Mouse (Mus musculus): ENCODE data around the gene Tmc6. TPM values are rescaled to one million over a fixed set of nuclear protein-coding genes. Genes with fewer than 3 reads are reported as not detected.

The Tmc6 gene
- polyA plus RNA-seq, 1 experiment: 4.3 TPM

DNA sequence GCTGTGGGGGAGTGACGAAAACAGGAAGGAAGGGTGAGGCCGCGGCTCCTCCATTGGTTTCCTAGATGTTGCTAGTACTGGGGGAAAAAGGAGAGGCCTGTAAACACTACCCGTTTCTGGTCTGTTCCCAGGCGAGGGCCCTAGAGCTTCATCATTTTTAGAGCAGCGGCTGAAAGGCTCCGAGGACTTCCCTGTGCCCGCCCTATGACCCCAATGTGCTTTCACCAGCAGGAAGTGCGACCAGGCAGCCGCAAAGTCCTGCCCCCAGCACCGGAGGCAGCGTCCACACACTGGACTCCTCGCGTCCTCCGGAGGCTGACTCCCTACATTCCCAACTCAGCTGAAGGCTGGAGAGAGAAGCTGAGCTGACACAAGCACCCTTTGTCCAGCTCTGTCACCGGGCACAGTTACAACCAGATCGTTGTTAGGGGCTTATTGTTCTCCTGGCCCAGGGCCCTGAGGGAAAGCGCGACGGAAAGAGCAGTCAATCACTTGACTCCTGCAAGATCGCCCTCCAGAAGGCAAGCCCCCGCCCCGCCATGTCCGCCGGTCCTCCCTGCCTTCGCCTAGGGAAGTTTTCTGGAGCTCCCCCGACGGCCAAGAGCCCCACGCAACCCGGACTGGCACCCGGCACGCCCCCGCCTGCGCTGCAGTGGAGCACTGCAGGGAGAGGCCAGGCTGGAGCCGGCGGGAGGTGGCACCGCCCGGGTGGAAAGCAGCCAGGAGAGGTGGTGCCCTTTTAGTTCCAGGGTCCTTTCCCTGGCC lies 2.4 kb downstream of the Tmc6 start:
- DNase-seq (ENCODE audit: low read depth): peak; percentile 80
- TF ChIP-seq CTCF (IDR thresholded peaks at IDR 0.05; ENCODE audit: borderline replicate concordance, extremely low read depth, insufficient read depth, insufficient read length) (no peak), POLR2A (IDR thresholded peaks at IDR 0.05; ENCODE audit: borderline replicate concordance, extremely low read depth, insufficient read depth, insufficient read length, poor library complexity, severe bottlenecking) (no peak)

DNA sequence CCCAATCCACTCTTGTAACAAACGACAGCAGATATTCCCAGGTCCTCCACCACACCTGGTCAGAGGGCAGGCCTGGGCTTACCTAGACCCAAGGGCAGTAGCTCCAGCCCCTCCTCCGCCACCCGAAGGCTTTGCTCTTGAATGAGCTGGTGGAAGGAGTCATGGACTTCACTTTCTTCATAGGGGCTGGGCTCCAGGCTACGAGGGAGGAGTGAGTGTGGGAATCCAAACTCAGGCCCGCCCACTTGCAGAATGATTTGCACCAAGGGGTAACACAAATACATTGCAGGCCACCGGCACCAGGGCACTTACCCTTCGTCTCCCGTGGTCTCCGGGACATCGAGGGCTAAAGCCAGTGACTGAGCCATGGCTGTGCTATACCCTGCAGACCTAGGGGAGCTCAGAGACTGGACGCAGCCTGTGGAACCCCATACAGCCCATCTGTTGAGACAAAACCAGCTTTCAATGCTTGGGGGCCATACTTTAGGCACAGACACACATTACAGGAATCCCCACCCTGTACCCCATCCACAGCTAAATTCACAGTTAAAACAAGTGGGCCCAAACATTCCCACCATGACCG lies 3.1 kb downstream of the Tmc6 start:
- DNase-seq (ENCODE audit: low read depth): no peak
- no peak for TF ChIP-seq CTCF (IDR thresholded peaks at IDR 0.05; ENCODE audit: borderline replicate concordance, extremely low read depth, insufficient read depth, insufficient read length)
- no peak for TF ChIP-seq POLR2A (IDR thresholded peaks at IDR 0.05; ENCODE audit: borderline replicate concordance, extremely low read depth, insufficient read depth, insufficient read length, poor library complexity, severe bottlenecking)

GRCm38 (mm10) chr11:117778031-117778430 lies 4.0 kb downstream of the Tmc6 start:
- DNase-seq (ENCODE audit: low read depth): no peak
- TF ChIP-seq POLR2A (IDR thresholded peaks at IDR 0.05; ENCODE audit: borderline replicate concordance, extremely low read depth, insufficient read depth, insufficient read length, poor library complexity, severe bottlenecking): no peak
- TF ChIP-seq CTCF (IDR thresholded peaks at IDR 0.05; ENCODE audit: borderline replicate concordance, extremely low read depth, insufficient read depth, insufficient read length): no peak

DNA sequence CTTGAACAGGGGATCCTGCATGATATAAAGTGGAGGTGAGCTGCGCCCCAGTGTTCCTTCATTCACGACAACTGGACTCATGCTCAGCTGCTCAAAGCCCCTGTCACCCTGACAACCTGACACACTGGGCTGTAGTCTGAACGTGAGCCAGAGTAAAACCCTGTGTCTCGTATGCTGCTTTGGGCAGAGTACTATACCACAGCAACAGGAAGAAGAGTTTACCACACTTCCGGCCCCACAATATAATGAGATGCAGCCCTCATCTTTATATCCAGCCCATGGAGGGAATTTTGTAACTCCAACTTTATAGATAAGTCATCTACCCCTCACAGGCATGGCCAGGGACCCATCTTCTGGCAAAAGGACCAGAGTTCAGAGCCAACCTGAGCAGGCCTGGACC lies 4.9 kb downstream of the Tmc6 start:
- no peak for DNase-seq (ENCODE audit: low read depth)
- no peak for TF ChIP-seq POLR2A (IDR thresholded peaks at IDR 0.05; ENCODE audit: borderline replicate concordance, extremely low read depth, insufficient read depth, insufficient read length, poor library complexity, severe bottlenecking)
- TF ChIP-seq CTCF (IDR thresholded peaks at IDR 0.05; ENCODE audit: borderline replicate concordance, extremely low read depth, insufficient read depth, insufficient read length): no peak

DNA sequence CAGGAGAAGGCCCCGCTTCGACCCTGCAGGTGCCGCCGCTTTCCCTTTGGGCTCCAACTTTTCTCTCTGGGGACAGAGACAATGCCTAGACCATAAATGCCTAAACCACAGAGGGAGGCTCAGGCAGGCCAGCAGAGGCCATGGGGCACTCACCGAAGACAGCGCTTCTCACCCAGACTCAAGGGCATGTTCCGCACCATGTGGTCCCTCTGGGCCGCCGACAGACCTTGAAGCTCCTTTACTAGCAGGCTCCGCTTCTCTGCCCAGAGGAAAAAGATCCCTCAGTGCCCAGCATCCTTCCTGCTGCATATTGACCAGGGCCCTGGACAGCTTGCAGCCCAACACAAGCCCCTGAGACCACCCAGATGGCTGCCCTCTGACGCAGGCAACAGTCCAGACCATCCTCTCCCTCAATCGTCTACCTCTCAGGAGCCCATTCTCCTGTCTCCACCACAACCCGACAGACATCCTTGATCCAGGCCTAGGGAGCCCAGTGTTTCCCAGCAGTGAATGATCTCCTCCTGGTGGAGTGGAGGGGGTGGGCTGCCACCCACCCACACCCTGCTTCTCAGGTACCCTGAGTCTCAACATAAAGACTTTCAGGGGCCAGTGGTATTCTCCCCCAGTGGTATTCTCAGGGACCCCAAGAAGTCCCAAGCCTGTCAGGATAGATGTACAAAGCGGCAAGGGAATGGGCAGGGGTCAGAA lies 5.8 kb downstream of the Tmc6 start:
- TF ChIP-seq POLR2A (IDR thresholded peaks at IDR 0.05; ENCODE audit: borderline replicate concordance, extremely low read depth, insufficient read depth, insufficient read length, poor library complexity, severe bottlenecking) (no peak), CTCF (IDR thresholded peaks at IDR 0.05; ENCODE audit: borderline replicate concordance, extremely low read depth, insufficient read depth, insufficient read length) (no peak)
- no peak for DNase-seq (ENCODE audit: low read depth)

DNA sequence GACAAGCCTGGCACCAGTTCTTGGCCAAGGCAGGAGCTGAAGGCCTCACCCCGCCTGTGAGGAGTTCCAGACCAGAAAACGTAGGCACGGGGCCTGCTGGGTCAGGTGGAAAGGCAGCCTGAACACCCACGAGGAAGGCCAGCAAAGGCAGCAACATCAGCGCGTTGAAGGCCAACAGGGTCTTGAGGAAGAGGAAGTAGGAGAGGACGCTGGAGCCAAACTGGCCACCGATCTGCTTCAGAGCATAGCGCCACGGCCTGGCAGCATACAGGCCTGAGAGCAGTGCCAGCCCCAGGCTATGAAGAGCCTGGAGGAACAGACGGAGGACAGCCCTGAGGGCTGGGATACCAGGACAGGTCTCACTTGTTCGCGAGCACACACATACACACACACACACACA lies 6.5 kb downstream of the Tmc6 start:
- DNase-seq (ENCODE audit: low read depth): no peak
- TF ChIP-seq POLR2A (IDR thresholded peaks at IDR 0.05; ENCODE audit: borderline replicate concordance, extremely low read depth, insufficient read depth, insufficient read length, poor library complexity, severe bottlenecking) (no peak), CTCF (IDR thresholded peaks at IDR 0.05; ENCODE audit: borderline replicate concordance, extremely low read depth, insufficient read depth, insufficient read length) (no peak)

DNA sequence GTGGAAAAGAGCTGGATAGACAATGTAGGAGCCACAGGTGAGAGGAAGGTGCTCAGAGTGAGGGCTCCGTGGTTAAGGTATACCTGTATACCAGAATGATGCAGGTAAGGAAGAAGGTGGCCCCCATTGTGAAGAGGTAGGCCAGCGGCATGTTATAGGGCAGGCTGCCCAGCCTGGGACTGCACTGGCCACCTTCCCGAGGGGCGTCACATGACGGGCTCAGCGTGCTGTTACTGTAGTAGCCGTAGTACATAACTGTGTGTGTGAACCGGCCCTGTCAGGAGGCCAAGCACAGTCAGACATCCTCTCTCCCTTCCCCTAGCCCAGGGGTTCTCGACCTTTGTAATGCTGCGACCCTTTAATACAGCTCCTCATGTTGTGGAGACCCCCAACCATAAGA lies 7.1 kb downstream of the Tmc6 start:
- DNase-seq (ENCODE audit: low read depth): no peak
- no peak for TF ChIP-seq CTCF (IDR thresholded peaks at IDR 0.05; ENCODE audit: borderline replicate concordance, extremely low read depth, insufficient read depth, insufficient read length)
- TF ChIP-seq POLR2A (IDR thresholded peaks at IDR 0.05; ENCODE audit: borderline replicate concordance, extremely low read depth, insufficient read depth, insufficient read length, poor library complexity, severe bottlenecking): no peak

DNA sequence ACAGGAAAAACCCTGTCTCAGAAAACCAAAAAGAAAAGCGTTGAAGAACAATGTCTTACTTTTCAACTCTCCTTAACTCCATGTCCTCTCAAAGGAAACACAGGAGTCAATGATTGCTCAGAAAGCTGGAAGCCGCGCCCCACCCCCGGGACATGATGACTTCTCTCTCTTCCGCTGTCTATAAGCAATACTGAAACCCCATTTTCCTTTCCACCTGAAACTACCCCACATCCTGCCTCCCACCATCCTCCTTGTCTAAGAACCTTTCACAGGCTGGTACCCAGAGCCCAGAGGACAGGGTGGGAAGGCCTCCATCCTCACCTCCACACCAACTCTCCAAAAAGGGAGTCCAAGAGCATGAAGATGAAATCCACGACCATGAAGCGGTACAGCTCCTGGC lies 9.6 kb downstream of the Tmc6 start:
- no peak for DNase-seq (ENCODE audit: low read depth)
- TF ChIP-seq POLR2A (IDR thresholded peaks at IDR 0.05; ENCODE audit: borderline replicate concordance, extremely low read depth, insufficient read depth, insufficient read length, poor library complexity, severe bottlenecking): no peak
- no peak for TF ChIP-seq CTCF (IDR thresholded peaks at IDR 0.05; ENCODE audit: borderline replicate concordance, extremely low read depth, insufficient read depth, insufficient read length)

DNA sequence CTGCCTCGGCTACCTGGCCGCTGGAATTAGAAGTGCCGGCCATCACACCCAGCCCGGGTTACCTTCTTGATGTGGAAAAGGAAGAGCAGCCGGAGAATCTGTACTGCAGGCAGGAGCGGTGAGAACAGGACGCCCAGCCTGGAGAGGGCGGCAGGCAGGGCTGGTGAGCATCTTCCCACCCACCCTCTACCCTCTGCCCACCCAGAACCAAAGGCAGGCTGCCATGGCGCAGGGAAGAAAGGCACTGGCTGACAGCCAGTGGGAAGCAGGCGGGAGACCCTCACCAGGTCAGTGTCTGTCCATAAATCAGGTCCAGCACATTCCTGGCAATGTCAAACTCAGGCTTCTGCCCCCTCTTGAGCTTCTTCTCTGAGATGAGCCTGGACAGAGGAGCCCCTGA lies 11.6 kb downstream of the Tmc6 start:
- TF ChIP-seq POLR2A (IDR thresholded peaks at IDR 0.05; ENCODE audit: borderline replicate concordance, extremely low read depth, insufficient read depth, insufficient read length, poor library complexity, severe bottlenecking) (no peak), CTCF (IDR thresholded peaks at IDR 0.05; ENCODE audit: borderline replicate concordance, extremely low read depth, insufficient read depth, insufficient read length) (no peak)
- DNase-seq (ENCODE audit: low read depth): no peak

DNA sequence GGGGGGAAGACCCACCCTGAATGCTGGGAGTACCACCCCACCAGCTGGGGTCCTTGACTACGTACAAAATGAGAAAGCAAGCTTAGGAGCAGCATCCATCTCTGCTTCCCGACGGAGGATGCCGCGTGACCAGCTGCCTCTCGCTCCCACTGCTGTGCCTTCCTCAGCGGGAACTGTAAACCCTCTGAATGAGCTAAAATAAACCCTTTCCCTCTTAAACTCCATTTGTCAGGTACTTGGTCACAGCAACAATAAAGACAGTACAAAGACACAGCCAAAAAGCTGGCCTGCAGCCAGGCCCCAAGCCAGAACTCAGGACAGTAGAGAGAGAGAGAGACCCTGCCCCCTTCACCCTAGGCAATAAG lies 12.3 kb downstream of the Tmc6 start:
- DNase-seq (ENCODE audit: low read depth): peak; percentile 59
- TF ChIP-seq POLR2A (IDR thresholded peaks at IDR 0.05; ENCODE audit: borderline replicate concordance, extremely low read depth, insufficient read depth, insufficient read length, poor library complexity, severe bottlenecking) (no peak), CTCF (IDR thresholded peaks at IDR 0.05; ENCODE audit: borderline replicate concordance, extremely low read depth, insufficient read depth, insufficient read length) (no peak)

DNA sequence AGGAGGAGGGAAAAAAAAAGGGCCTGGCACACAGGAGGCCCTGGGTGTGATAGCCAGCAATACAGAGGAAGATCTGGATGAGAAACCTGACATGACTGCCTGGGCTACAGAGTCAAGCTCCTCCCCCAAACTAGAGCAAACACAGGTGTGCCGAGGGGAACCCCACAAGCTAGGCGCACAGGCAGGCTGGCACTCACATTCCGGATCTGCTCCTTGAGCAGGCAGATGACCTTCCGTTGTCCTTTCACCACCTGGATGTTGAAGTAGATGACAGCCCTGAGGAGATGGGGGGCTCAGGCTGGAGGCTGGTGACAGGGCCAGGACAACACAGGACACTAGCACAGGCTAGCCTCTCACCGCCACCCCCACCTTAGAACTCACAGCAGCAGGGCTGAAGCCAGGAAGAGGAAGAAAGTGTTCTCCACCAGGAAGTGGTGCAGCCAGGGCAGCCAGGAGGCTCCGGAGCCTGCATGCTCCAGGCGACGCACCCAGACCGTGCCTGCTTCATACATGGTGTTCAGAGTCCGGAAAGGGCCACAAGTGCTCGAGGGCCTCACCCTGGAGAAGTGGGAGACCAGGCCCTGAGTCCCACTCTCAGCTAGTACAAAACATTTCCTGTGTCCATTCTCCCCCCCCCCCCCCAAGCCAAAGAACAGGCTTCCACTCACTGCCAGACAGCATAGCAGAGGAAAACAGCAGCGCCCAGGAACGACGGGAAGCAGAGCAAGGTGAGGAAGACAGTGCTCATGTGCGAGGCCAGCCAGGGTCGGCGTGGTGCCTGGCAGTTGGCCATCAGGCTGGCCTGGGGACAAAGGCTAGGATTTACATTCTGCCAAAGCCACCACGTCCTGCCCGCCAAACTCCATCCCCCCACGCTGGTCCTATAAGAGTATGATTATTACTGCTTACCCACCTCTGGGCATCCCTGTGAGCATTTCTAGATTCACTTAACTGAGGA lies 13.0 kb downstream of the Tmc6 start:
- TF ChIP-seq CTCF (IDR thresholded peaks at IDR 0.05; ENCODE audit: borderline replicate concordance, extremely low read depth, insufficient read depth, insufficient read length): no peak
- no peak for TF ChIP-seq POLR2A (IDR thresholded peaks at IDR 0.05; ENCODE audit: borderline replicate concordance, extremely low read depth, insufficient read depth, insufficient read length, poor library complexity, severe bottlenecking)
- DNase-seq (ENCODE audit: low read depth): peak; percentile 52

All from brain, embryonic 14.5 days (tissue).